ENCODE assay signal across 8 mouse cellular contexts in the genomic region with DNA sequence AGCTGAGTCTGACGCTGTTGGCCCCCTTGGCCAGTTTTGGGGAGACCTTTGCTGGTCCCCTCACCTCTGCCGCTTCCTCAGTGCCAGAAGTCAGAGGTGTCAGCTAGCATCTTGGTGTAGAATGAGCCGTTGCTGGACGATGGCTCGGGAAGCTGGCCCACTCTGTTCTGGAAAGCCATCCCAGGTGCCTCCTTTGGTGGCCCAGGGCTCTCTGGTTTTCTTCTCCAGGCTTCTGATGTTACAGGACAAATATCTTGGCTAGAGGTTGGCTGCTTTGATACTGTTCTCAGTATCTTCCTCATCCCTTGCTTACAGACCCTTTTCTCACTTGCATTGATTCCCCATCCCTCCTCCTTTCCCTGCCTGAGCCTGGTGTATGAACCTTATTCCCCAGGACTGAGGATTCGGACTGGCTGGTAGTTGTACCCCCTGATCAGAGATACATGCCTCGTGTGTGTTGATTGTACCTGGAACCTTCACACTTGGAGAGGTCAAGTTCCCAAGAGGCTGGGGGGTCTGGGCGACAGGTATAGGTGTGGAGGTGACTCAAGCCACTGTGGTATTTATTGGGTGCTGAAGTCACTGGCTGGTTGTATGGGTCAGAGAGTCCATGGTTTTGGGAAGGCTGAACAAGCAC. TPM values are rescaled to one million over a fixed set of nuclear protein-coding genes. Genes with fewer than 3 reads are reported as not detected.
DNase-seq lines count a peak whose midpoint lies in the region; ATAC-seq lines count a peak whose summit lies in the region.

No protein-coding gene starts in this region.

- H3K9ac ChIP-seq in limb, embryonic 13.5 days = peak overlapping the region; percentile 91
- peak overlapping the region; percentile 71 for H3K9ac ChIP-seq in stomach, embryonic 15.5 days

- peaks cover 83% of the 10 kb centered on the region for H3K27me3 ChIP-seq in megakaryocyte, embryonic 14.5 days (replicated peaks)
- no peaks in the 10 kb centered on the region for H3K27me3 ChIP-seq in limb, embryonic 13.5 days
- H3K27me3 ChIP-seq in stomach, embryonic 15.5 days (replicated peaks) = no peaks in the 10 kb centered on the region

- peak overlapping the region; percentile 91 for H3K4me3 ChIP-seq in megakaryocyte, embryonic 14.5 days (replicated peaks)
- peak overlapping the region; percentile 77 for H3K4me3 ChIP-seq in limb, embryonic 13.5 days
- H3K4me3 ChIP-seq in stomach, embryonic 15.5 days (replicated peaks) = peak overlapping the region; percentile 70

- no peaks in the 10 kb centered on the region for H3K36me3 ChIP-seq in megakaryocyte, embryonic 14.5 days (replicated peaks; ENCODE audit: low read length)
- no peaks in the 10 kb centered on the region for H3K36me3 ChIP-seq in limb, embryonic 13.5 days
- H3K36me3 ChIP-seq in stomach, embryonic 15.5 days = no peaks in the 10 kb centered on the region

- 17% methylated on average over 8 of the region's 8 CpGs for WGBS in limb, embryonic 13.5 days
- 26% methylated on average over 8 of the region's 8 CpGs for WGBS in stomach, embryonic 15.5 days

- no peaks in the 10 kb centered on the region for H3K9me3 ChIP-seq in megakaryocyte, embryonic 14.5 days
- H3K9me3 ChIP-seq in limb, embryonic 13.5 days = no peaks in the 10 kb centered on the region
- no peaks in the 10 kb centered on the region for H3K9me3 ChIP-seq in stomach, embryonic 15.5 days

- H3K27ac ChIP-seq in limb, embryonic 13.5 days = peak overlapping the region; percentile 84
- H3K27ac ChIP-seq in stomach, embryonic 15.5 days = peak overlapping the region; percentile 86; the same call in 1 of the 2 replicates

- DNase-seq in cerebellum, adult 9-10 months = peak; percentile 73
- no peak for DNase-seq in cerebellum, adult 11 months
- no peak for DNase-seq in ovary, adult 18-20 months (ENCODE audit: low spot score)
- no peak for DNase-seq in testis, postnatal 10 days (ENCODE audit: low spot score)

- H3K4me2 ChIP-seq in limb, embryonic 13.5 days (replicated peaks) = peak overlapping the region; percentile 90
- H3K4me2 ChIP-seq in stomach, embryonic 15.5 days = peak overlapping the region; percentile 86

- ATAC-seq in megakaryocyte, adult 5-6 weeks (ENCODE audit: poor library complexity, severe bottlenecking) = no peak
- ATAC-seq in limb, embryonic 13.5 days (ENCODE audit: low FRiP score, low read depth) = no peak
- ATAC-seq in stomach, embryonic 15.5 days (ENCODE audit: insufficient read depth, low FRiP score, low read depth) = 0 out of 2 replicates have a peak, but pooled peaks have one; percentile 4

- H3K4me1 ChIP-seq in megakaryocyte, embryonic 14.5 days = peaks cover 26% of the 10 kb centered on the region
- peaks cover 33% of the 10 kb centered on the region for H3K4me1 ChIP-seq in limb, embryonic 13.5 days
- H3K4me1 ChIP-seq in stomach, embryonic 15.5 days = peaks cover 33% of the 10 kb centered on the region

RNA-seq across cellular contexts. Expression of gene Epb41l1, which starts 55.5 kb away (rescaled TPM):
- 7.0 TPM in 1 of 2 replicates, not detected in the other for polyA plus RNA-seq in megakaryocyte, embryonic 14.5 days (2012; ENCODE audit: insufficient read depth, low replicate concordance)
- 0.71 and 0.98 TPM in 2 replicates for total RNA-seq in megakaryocyte, adult 5-6 weeks (2015)
- 0.48 and 0.69 TPM in 2 replicates for total RNA-seq in megakaryocyte, adult 5-6 weeks (2017)
- polyA plus RNA-seq in limb, embryonic 13.5 days (2015; fragmentation: Nextera tagmentation; extraction: Ambion mirVana) = 3.3 and 3.7 TPM in 2 replicates
- 3.0 and 3.3 TPM in 2 replicates for polyA plus RNA-seq in stomach, embryonic 15.5 days (2015; fragmentation: Nextera tagmentation; extraction: Ambion mirVana)
